Mouse (Mus musculus) midbrain, embryonic 12.5 days (tissue): ENCODE data around the gene Smyd1. TPM values are rescaled to one million over a fixed set of nuclear protein-coding genes. Genes with fewer than 3 reads are reported as not detected.

ENCODE experiments used
- ATAC-seq: fragments of 200-750 bp; cut with Nextera tagmentation; 2 replicates; pipeline ENCODE4 v1.8.0; 2017; ENCODE audit warnings: low read depth, moderate TSS enrichment, moderate library complexity; ENCODE audit not compliant: low FRiP score
- H3K27ac ChIP-seq: fragments of 300-500 bp; sonication (generic); replicated peaks from 2 replicates; pipeline ENCODE4 v1.5.1; 2016; ENCODE audit warnings: mild to moderate bottlenecking
- H3K27me3 ChIP-seq: fragments of 300-500 bp; sonication (generic); 2 replicates; pipeline ENCODE4 v1.6.1; 2016; ENCODE audit warnings: mild to moderate bottlenecking
- H3K36me3 ChIP-seq: fragments of 300-500 bp; sonication (generic); 2 replicates; pipeline ENCODE4 v1.6.1; 2016
- H3K4me1 ChIP-seq: fragments of 300-500 bp; sonication (generic); 2 replicates; pipeline ENCODE4 v1.6.1; 2016
- H3K4me2 ChIP-seq: fragments of 300-500 bp; sonication (generic); replicated peaks from 2 replicates; pipeline ENCODE4 v1.6.1; 2016; ENCODE audit warnings: mild to moderate bottlenecking, moderate library complexity
- H3K4me3 ChIP-seq: fragments of 300-500 bp; sonication (generic); 2 replicates; pipeline ENCODE4 v1.5.1; 2016; ENCODE audit warnings: mild to moderate bottlenecking
- H3K9ac ChIP-seq: fragments of 300-500 bp; sonication (generic); replicated peaks from 2 replicates; pipeline ENCODE4 v1.6.1; 2016; ENCODE audit warnings: mild to moderate bottlenecking, moderate library complexity
- H3K9me3 ChIP-seq: fragments of 300-500 bp; sonication (generic); 2 replicates; pipeline ENCODE4 v1.6.1; 2016; ENCODE audit warnings: mild to moderate bottlenecking
- WGBS: fragments of 180-500 bp; shearing (Covaris S2); methylation state at CpG from one replicate; pipeline ENCODE4 v1.1.7; 2016; 5-methylcytosine and 5-hydroxymethylcytosine counted together
- microRNA-seq: library from miRNA; unstranded; fragments of <30 nt; microRNA quantifications from one replicate; pipeline ENCODE4, GENCODE M21; 2017
- polyA plus RNA-seq: library from polyadenylated mRNA; unstranded; fragments of >200 nt; fragmentation: Nextera tagmentation; extraction: Ambion mirVana; gene quantifications from 2 replicates; pipeline ENCODE4 v1.2.1, GENCODE M21; 2016

Gene Smyd1
- polyA plus RNA-seq, 1 experiment from 2014 or later, result 0.08 TPM

GRCm38 (mm10) chr6:71193151-71193740, 128.8 kb downstream of the Smyd1 start:
- WGBS, result 86% methylated on average over 6 of the region's 6 CpGs
- Histone ChIP-seq H3K27me3 (no peaks in the 10 kb centered on the region), H3K27ac (no peak overlapping the region), H3K9me3 (no peaks in the 10 kb centered on the region), H3K9ac (no peak overlapping the region), H3K4me2 (no peak overlapping the region), H3K4me3 (no peak overlapping the region), H3K36me3 (no peaks in the 10 kb centered on the region), H3K4me1 (no peaks in the 10 kb centered on the region)
- no peak for ATAC-seq

GRCm38 (mm10) chr6:71190501-71190900, 131.5 kb downstream of the Smyd1 start:
- H3K4me3 ChIP-seq, result no peak overlapping the region
- H3K27me3 ChIP-seq, result no peaks in the 10 kb centered on the region
- no peaks in the 10 kb centered on the region for H3K36me3 ChIP-seq
- H3K27ac ChIP-seq, result no peak overlapping the region
- no peak for ATAC-seq
- no peaks in the 10 kb centered on the region for H3K9me3 ChIP-seq
- H3K4me2 ChIP-seq, result no peak overlapping the region
- no peak overlapping the region for H3K9ac ChIP-seq
- no peaks in the 10 kb centered on the region for H3K4me1 ChIP-seq
- WGBS, result 91% methylated on average over 2 of the region's 2 CpGs

DNA sequence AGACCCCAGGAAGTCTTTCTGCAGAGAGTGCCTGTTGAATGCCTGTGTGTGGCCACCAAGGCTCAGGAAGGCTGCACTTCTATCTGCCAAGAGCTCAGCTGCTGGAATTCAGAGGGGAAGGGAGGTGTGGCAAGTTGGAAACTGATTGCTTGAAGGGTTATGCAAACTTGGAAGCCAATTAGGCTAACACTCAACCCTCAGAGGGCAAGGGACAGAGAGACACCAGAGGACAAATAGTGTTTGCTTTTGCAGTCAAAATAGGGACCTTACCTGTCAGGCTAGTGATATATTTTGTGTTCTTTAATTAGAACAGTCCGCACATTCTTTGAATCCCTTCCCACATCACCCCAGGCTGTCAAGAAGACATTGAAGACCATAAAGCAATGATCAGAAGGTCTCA, 132.5 kb downstream of the Smyd1 start:
- H3K4me3 ChIP-seq, result no peak overlapping the region
- H3K27me3 ChIP-seq, result no peaks in the 10 kb centered on the region
- no peak overlapping the region for H3K9ac ChIP-seq
- H3K4me2 ChIP-seq, result no peak overlapping the region
- no peak overlapping the region for H3K27ac ChIP-seq
- H3K9me3 ChIP-seq, result no peaks in the 10 kb centered on the region
- ATAC-seq, result no peak
- 82% methylated on average over 1 of the region's 1 CpGs for WGBS
- H3K36me3 ChIP-seq, result no peaks in the 10 kb centered on the region
- H3K4me1 ChIP-seq, result no peaks in the 10 kb centered on the region

- no peak overlapping the region for H3K9ac ChIP-seq
- ATAC-seq, result no peak
- no peaks in the 10 kb centered on the region for H3K27me3 ChIP-seq
- H3K4me2 ChIP-seq, result no peak overlapping the region
- no peaks in the 10 kb centered on the region for H3K36me3 ChIP-seq
- no peaks in the 10 kb centered on the region for H3K4me1 ChIP-seq
- no peak overlapping the region for H3K4me3 ChIP-seq
- WGBS, result 86% methylated on average over 7 of the region's 7 CpGs
- H3K9me3 ChIP-seq, result no peaks in the 10 kb centered on the region
- no peak overlapping the region for H3K27ac ChIP-seq
Measured at GRCm38 (mm10) chr6:71184941-71185604, 137.0 kb downstream of the Smyd1 start.

DNA sequence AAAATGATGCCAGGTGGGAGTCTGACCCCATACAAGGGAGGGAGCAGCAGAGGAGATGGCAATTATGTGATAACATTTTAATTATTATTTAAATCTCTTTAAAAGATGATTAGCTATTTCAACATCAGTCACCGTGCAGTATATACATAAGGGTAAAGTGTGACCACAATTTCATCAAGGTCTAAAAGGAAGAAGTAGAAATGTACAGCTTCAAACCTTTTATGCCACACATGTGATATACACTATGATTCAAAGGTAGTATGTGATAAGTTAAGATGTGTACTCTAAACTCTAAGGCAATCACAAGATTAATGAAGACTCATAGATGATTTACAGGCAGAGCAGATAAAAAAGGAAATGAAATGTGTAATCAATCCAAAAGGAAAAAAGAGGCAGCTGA, 141.4 kb downstream of the Smyd1 start:
- Histone ChIP-seq H3K4me1 (no peaks in the 10 kb centered on the region), H3K9me3 (no peaks in the 10 kb centered on the region), H3K36me3 (no peaks in the 10 kb centered on the region), H3K4me3 (no peak overlapping the region), H3K27me3 (no peaks in the 10 kb centered on the region), H3K9ac (no peak overlapping the region), H3K27ac (no peak overlapping the region), H3K4me2 (no peak overlapping the region)
- 93% methylated on average over 1 of the region's 1 CpGs for WGBS
- ATAC-seq, result no peak

- 92% methylated on average over 10 of the region's 10 CpGs for WGBS
- Histone ChIP-seq H3K27ac (no peak overlapping the region), H3K4me1 (no peaks in the 10 kb centered on the region), H3K27me3 (no peaks in the 10 kb centered on the region), H3K36me3 (no peaks in the 10 kb centered on the region), H3K9ac (no peak overlapping the region), H3K4me3 (no peak overlapping the region), H3K9me3 (no peaks in the 10 kb centered on the region), H3K4me2 (no peak overlapping the region)
- ATAC-seq, result no peak
Measured at GRCm38 (mm10) chr6:71172812-71173580, 149.0 kb downstream of the Smyd1 start.

DNA sequence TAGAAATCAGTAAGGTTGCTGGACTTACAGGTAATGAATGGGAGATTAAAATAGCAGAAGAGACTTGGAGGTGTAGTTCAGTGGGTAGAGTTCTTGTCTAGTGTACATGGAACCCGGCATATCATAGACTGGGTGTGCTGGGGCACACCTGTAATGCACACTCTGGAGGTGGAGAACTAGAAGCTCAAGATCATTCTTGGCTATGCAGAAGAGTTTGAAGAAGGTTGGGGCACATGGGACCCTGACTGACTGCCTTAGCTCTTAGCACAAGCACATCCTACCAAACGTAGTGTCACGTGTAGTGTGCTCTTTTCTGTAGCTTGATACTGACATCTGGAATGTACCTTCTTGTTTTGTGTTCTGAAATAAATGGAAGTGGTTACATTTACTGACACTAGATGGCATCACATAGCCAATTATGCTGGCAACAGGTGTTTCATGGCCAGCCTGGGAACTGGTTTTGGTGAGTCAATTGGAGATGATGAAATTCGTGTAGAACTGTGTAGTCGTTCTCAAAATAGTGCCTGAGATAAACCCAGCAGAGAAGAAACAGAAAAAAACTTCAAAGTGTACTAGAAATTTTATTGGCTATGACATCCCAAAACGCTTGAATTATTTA, 155.4 kb downstream of the Smyd1 start:
- Histone ChIP-seq H3K27me3 (no peaks in the 10 kb centered on the region), H3K27ac (no peak overlapping the region), H3K9ac (no peak overlapping the region), H3K4me2 (no peak overlapping the region), H3K4me3 (no peak overlapping the region), H3K4me1 (no peaks in the 10 kb centered on the region), H3K9me3 (no peaks in the 10 kb centered on the region), H3K36me3 (no peaks in the 10 kb centered on the region)
- WGBS, result 55% methylated on average over 6 of the region's 6 CpGs
- no peak for ATAC-seq

DNA sequence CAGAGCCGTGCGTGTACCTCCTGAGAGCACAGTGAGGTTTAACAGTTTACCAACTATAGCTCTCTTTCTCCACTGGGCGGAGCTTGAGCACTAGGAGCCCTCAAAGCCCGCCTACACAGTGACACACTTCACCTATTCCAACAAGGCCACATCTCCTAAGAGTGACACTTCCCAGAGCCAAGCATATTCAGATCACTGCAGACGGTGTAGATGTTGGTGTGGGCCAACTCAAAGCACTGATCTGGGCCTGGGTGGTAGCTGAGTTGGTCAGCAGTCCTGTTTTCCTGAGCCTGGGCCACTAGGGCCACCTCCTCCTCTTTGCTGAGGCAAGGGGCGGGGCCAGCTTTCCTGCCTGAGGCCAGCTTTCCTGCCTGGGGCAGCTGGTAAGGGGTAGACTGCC, 157.6 kb downstream of the Smyd1 start:
- WGBS, result 30% methylated on average over 6 of the region's 6 CpGs
- H3K4me3 ChIP-seq, result no peak overlapping the region
- no peak overlapping the region for H3K27ac ChIP-seq
- H3K9ac ChIP-seq, result no peak overlapping the region
- 0 out of 2 replicates have a peak, but pooled peaks have one; percentile 34 for ATAC-seq
- H3K4me2 ChIP-seq, result no peak overlapping the region
- no peaks in the 10 kb centered on the region for H3K27me3 ChIP-seq
- H3K36me3 ChIP-seq, result no peaks in the 10 kb centered on the region
- no peaks in the 10 kb centered on the region for H3K4me1 ChIP-seq
- no peaks in the 10 kb centered on the region for H3K9me3 ChIP-seq

Small RNA genes within 50 kb of the gene (microRNA-seq; reads per million reads assigned to microRNA genes)
- 54.1 reads per million, percentile 45 among the genes with 10 or more reads in this experiment for gene Mir8112

Other genes starting within 250 kb of the Smyd1 start
- 3.4 and 3.9 TPM in 2 replicates for gene Thnsl2, start 177.8 kb downstream of the Smyd1 start, polyA plus RNA-seq
- not detected in 2 replicates for gene Fabp1, start 122.4 kb downstream of the Smyd1 start, polyA plus RNA-seq
- gene Krcc1, start 50.6 kb downstream of the Smyd1 start, polyA plus RNA-seq, result 28.5 and 28.8 TPM in 2 replicates
- gene Cd8b1, start 555 bp upstream of the Smyd1 start, polyA plus RNA-seq, result not detected in 2 replicates
- not detected in 2 replicates for gene Cd8a, start 51.2 kb upstream of the Smyd1 start, polyA plus RNA-seq
- gene Rmnd5a, start 118.4 kb upstream of the Smyd1 start, polyA plus RNA-seq, result 15.2 and 17.3 TPM in 2 replicates
- 25.0 and 27.4 TPM in 2 replicates for gene Rnf103, start 171.7 kb upstream of the Smyd1 start, polyA plus RNA-seq
- gene Chmp3, start 221.6 kb upstream of the Smyd1 start, polyA plus RNA-seq, result 47.4 and 52.9 TPM in 2 replicates